Mouse (Mus musculus): ENCODE results near the gene Btbd18. TPM values are rescaled to one million over a fixed set of nuclear protein-coding genes. Genes with fewer than 3 reads are reported as not detected.
A peak's percentile ranks its signal among the peaks of the same experiment; 100 is the strongest.

Btbd18 gene
- polyA plus RNA-seq, 1 experiment, result not detected

DNA sequence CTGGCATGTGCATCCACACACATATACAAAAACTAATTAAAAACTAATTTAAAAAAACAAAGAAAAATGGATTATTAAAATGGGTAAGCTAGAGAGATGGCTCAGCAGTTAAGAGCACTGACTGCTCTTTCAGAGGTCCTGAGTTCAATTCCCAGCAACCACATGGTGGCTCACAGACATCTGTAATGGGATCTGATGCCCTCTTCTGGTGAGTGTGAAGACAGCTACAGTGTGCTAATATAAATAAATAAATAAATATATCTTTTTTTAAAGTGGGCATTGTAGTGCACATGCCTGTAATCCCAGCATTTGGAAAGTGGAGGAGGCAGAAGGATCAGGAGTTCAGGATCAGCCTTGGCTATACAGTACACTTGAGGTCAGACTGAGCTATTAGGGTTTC, 5.5 kb upstream of the Btbd18 start:
- H3K36me3 ChIP-seq (ENCODE audit: control insufficient read depth, insufficient read depth, low read length), result no peaks in the 10 kb centered on the region
- no peak overlapping the region for H3K4me3 ChIP-seq (ENCODE audit: control insufficient read depth, insufficient read depth, low read length)
- no peaks in the 10 kb centered on the region; the same call in 1 of the 2 replicates for H3K27me3 ChIP-seq (ENCODE audit: control insufficient read depth, insufficient read depth, low read length)
- H3K4me1 ChIP-seq (replicated peaks; ENCODE audit: control insufficient read depth, insufficient read depth, low read length), result no peaks in the 10 kb centered on the region
- TF ChIP-seq CTCF (IDR thresholded peaks at IDR 0.05; ENCODE audit: borderline replicate concordance, control insufficient read depth, extremely low read depth, insufficient read depth, low read length, poor library complexity) (no peak), POLR2A (IDR thresholded peaks at IDR 0.05; ENCODE audit: control insufficient read depth, extremely low read depth, insufficient read depth, low read length, poor library complexity) (no peak)
- DNase-seq, result no peak
- no peak overlapping the region for H3K27ac ChIP-seq (ENCODE audit: control insufficient read depth, insufficient read depth, low read length)

DNA sequence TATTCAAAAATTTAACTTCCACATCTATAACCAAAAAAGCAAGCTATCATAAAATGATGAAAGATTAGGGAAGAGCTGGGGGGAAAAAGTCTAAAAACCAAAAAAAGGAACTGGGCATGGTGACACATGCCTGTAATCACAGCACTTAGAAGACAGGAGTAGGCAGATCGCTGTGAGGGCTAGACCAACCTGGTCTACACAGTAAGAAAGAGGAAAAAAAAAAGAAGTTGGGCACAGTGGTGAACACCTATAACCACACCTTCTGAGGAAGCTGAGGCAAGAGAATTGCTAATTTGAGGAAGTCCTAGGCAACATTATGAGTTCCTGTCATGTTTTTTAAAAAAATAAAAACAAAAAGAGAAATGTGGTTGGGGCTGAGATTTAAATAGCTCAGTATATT, 3.0 kb upstream of the Btbd18 start:
- Histone ChIP-seq H3K4me3 (ENCODE audit: control insufficient read depth, insufficient read depth, low read length) (no peak overlapping the region), H3K36me3 (ENCODE audit: control insufficient read depth, insufficient read depth, low read length) (no peaks in the 10 kb centered on the region), H3K4me1 (replicated peaks; ENCODE audit: control insufficient read depth, insufficient read depth, low read length) (no peaks in the 10 kb centered on the region), H3K27ac (ENCODE audit: control insufficient read depth, insufficient read depth, low read length) (no peak overlapping the region), H3K27me3 (ENCODE audit: control insufficient read depth, insufficient read depth, low read length) (no peaks in the 10 kb centered on the region)
- WGBS, result 3% methylated on average over 1 of the region's 1 CpGs
- DNase-seq, result no peak
- TF ChIP-seq CTCF (IDR thresholded peaks at IDR 0.05; ENCODE audit: borderline replicate concordance, control insufficient read depth, extremely low read depth, insufficient read depth, low read length, poor library complexity) (no peak), POLR2A (IDR thresholded peaks at IDR 0.05; ENCODE audit: control insufficient read depth, extremely low read depth, insufficient read depth, low read length, poor library complexity) (no peak)

DNA sequence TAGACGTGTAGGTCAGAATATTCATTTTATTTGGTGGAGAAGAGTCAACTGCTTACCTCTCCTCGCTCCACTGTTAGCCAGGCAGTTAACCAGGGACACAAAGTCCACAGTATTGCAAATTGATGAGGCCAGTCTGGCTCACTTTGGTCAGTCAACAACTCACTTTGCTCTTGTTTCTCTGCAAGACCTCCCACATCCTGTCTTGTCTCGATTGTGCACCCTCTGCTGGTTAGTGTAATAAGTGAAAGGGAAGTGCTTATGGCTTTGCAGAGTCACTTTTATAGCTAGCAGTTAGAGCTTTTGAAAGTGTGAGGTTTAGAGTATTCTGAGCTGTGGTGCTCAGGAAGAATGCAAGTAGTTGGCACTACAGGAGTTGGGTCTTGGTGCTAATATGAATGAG, 1.4 kb downstream of the Btbd18 start:
- no peak overlapping the region for H3K27ac ChIP-seq (ENCODE audit: control insufficient read depth, insufficient read depth, low read length)
- TF ChIP-seq CTCF (IDR thresholded peaks at IDR 0.05; ENCODE audit: borderline replicate concordance, control insufficient read depth, extremely low read depth, insufficient read depth, low read length, poor library complexity), result no peak
- TF ChIP-seq POLR2A (IDR thresholded peaks at IDR 0.05; ENCODE audit: control insufficient read depth, extremely low read depth, insufficient read depth, low read length, poor library complexity), result no peak

GRCm38 (mm10) chr2:84662866-84663265, 4.0 kb downstream of the Btbd18 start:
- Histone ChIP-seq H3K27me3 (ENCODE audit: control insufficient read depth, insufficient read depth, low read length) (no peaks in the 10 kb centered on the region), H3K27ac (ENCODE audit: control insufficient read depth, insufficient read depth, low read length) (no peak overlapping the region), H3K36me3 (ENCODE audit: control insufficient read depth, insufficient read depth, low read length) (no peaks in the 10 kb centered on the region), H3K4me1 (replicated peaks; ENCODE audit: control insufficient read depth, insufficient read depth, low read length) (no peaks in the 10 kb centered on the region), H3K4me3 (ENCODE audit: control insufficient read depth, insufficient read depth, low read length) (no peak overlapping the region)
- DNase-seq, result peak; percentile 48
- WGBS, result 41% methylated on average over 2 of the region's 2 CpGs
- no peak for TF ChIP-seq POLR2A (IDR thresholded peaks at IDR 0.05; ENCODE audit: control insufficient read depth, extremely low read depth, insufficient read depth, low read length, poor library complexity)
- TF ChIP-seq CTCF (IDR thresholded peaks at IDR 0.05; ENCODE audit: borderline replicate concordance, control insufficient read depth, extremely low read depth, insufficient read depth, low read length, poor library complexity), result no peak

More for the DNA sequence above, 1.4 kb downstream of the Btbd18 start:
- Histone ChIP-seq H3K4me3 (ENCODE audit: control insufficient read depth, insufficient read depth, low read length) (no peak overlapping the region), H3K27me3 (ENCODE audit: control insufficient read depth, insufficient read depth, low read length) (no peaks in the 10 kb centered on the region), H3K36me3 (ENCODE audit: control insufficient read depth, insufficient read depth, low read length) (no peaks in the 10 kb centered on the region), H3K4me1 (replicated peaks; ENCODE audit: control insufficient read depth, insufficient read depth, low read length) (no peaks in the 10 kb centered on the region)
- peak; percentile 63 for DNase-seq
- 57% methylated on average over 3 of the region's 3 CpGs for WGBS

DNA sequence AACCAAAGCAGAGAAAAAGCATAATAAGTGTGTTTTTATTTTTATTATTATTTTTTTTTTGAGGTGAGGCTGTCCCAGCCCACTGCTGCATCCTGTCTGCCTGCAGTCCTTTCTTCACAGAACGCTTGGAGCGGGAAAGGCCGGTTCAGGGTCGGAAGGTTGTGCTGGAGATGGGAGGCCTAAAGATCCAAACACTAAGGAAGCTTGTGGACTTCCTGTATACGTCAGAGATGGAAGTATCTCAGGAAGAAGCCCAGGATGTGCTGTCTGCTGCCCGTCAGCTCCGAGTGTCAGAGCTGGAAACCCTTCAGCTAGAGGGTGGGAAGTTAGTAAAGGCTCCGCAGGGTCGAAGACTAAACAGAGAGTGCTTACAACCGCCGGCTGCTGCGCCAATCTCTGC, 7.2 kb downstream of the Btbd18 start:
- no peaks in the 10 kb centered on the region for H3K36me3 ChIP-seq (ENCODE audit: control insufficient read depth, insufficient read depth, low read length)
- DNase-seq, result no peak
- TF ChIP-seq POLR2A (IDR thresholded peaks at IDR 0.05; ENCODE audit: control insufficient read depth, extremely low read depth, insufficient read depth, low read length, poor library complexity), result no peak
- TF ChIP-seq CTCF (IDR thresholded peaks at IDR 0.05; ENCODE audit: borderline replicate concordance, control insufficient read depth, extremely low read depth, insufficient read depth, low read length, poor library complexity), result no peak
- 87% methylated on average over 12 of the region's 12 CpGs for WGBS
- H3K4me1 ChIP-seq (replicated peaks; ENCODE audit: control insufficient read depth, insufficient read depth, low read length), result 0 out of 2 replicates have a peak, but pooled peaks cover under 1% of the 10 kb centered on the region
- H3K27ac ChIP-seq (ENCODE audit: control insufficient read depth, insufficient read depth, low read length), result no peak overlapping the region
- no peaks in the 10 kb centered on the region for H3K27me3 ChIP-seq (ENCODE audit: control insufficient read depth, insufficient read depth, low read length)
- H3K4me3 ChIP-seq (ENCODE audit: control insufficient read depth, insufficient read depth, low read length), result no peak overlapping the region

DNA sequence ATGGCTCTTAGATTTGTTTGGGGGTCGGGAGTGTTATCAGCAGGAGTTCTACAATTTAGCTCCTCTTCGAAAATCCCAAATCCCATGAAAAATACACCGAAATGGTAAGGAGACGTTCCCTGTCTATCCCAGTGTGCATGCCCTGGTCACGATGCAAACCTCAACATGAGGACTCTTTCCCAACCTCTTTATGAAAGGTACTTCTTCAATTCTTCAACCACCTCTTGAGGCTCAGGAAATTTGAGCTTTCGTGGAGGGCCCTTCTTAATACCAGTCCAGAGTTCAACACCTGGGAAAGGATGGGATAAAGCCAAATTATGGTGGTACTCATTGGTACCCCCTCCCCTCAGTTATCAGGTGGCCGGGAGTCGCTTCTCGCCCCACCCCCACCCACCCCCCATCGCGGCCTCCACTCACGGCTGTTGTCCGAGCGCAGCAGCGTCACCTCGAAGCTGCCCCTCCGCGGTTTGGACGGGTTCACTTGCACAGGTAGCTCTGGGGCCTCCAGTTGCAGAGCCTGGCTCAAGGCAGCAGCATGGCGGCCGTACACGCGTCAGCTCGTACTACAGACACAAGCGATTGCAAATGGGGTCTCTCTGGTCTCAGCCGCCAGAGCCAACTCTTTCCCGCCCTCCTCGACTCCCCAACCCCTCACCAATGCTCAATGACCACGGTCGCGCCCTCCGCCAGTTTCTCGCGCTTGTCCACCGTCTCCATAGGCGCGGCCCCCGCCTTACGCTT, 11.1 kb downstream of the Btbd18 start:
- no peak for DNase-seq
- Histone ChIP-seq H3K36me3 (ENCODE audit: control insufficient read depth, insufficient read depth, low read length) (peaks cover 4% of the 10 kb centered on the region; the same call in 1 of the 2 replicates), H3K27me3 (ENCODE audit: control insufficient read depth, insufficient read depth, low read length) (no peaks in the 10 kb centered on the region), H3K4me1 (replicated peaks; ENCODE audit: control insufficient read depth, insufficient read depth, low read length) (0 out of 2 replicates have a peak, but pooled peaks cover 2% of the 10 kb centered on the region), H3K27ac (ENCODE audit: control insufficient read depth, insufficient read depth, low read length) (no peak overlapping the region), H3K4me3 (ENCODE audit: control insufficient read depth, insufficient read depth, low read length) (peak overlapping the region; percentile 98)
- WGBS, result 6% methylated on average over 39 of the region's 39 CpGs
- TF ChIP-seq CTCF (IDR thresholded peaks at IDR 0.05; ENCODE audit: borderline replicate concordance, control insufficient read depth, extremely low read depth, insufficient read depth, low read length, poor library complexity), result no peak
- TF ChIP-seq POLR2A (IDR thresholded peaks at IDR 0.05; ENCODE audit: control insufficient read depth, extremely low read depth, insufficient read depth, low read length, poor library complexity), result no peak
